Mouse (Mus musculus) kidney, postnatal 0 days (tissue): ENCODE measurements around the gene Tmem50b. TPM values are rescaled to one million over a fixed set of nuclear protein-coding genes. Genes with fewer than 3 reads are reported as not detected.

Source experiments
- ATAC-seq: fragments of 200-750 bp; cut with Nextera tagmentation; replicated peaks from 2 replicates; pipeline ENCODE4 v1.8.0; 2017; ENCODE audit warnings: low read depth, moderate number of reproducible peaks, moderate TSS enrichment, moderate library complexity; ENCODE audit not compliant: low FRiP score
- DNase-seq: peaks from one replicate; pipeline ENCODE4 v3.0.0-alpha.2; 2016; ENCODE audit warnings: low spot score
- H3K27ac ChIP-seq: fragments of 300-500 bp; sonication (generic); 2 replicates; pipeline ENCODE4 v1.5.1; 2014; ENCODE audit warnings: mild to moderate bottlenecking
- H3K27me3 ChIP-seq: fragments of 300-500 bp; sonication (generic); 2 replicates; pipeline ENCODE4 v1.6.1; 2014; ENCODE audit warnings: low read length, mixed read lengths; ENCODE audit not compliant: insufficient read depth
- H3K36me3 ChIP-seq: fragments of 300-500 bp; sonication (generic); 2 replicates; pipeline ENCODE4 v1.6.1; 2014; ENCODE audit warnings: low read length, mixed read lengths; ENCODE audit not compliant: insufficient read depth
- H3K4me1 ChIP-seq: fragments of 300-500 bp; sonication (generic); replicated peaks from 2 replicates; pipeline ENCODE4 v1.6.1; 2014; ENCODE audit warnings: antibody characterized with exemption, low read length, mixed read lengths; ENCODE audit not compliant: insufficient read depth
- H3K4me2 ChIP-seq: fragments of 300-500 bp; sonication (generic); 2 replicates; pipeline ENCODE4 v1.6.1; 2014; ENCODE audit warnings: mild to moderate bottlenecking, low read length, moderate library complexity, mixed read lengths
- H3K4me3 ChIP-seq: fragments of 300-500 bp; sonication (generic); replicated peaks from 2 replicates; pipeline ENCODE4 v1.5.1; 2014; ENCODE audit warnings: low read depth, low read length
- H3K9ac ChIP-seq: fragments of 300-500 bp; sonication (generic); 2 replicates; pipeline ENCODE4 v1.6.1; 2014; ENCODE audit warnings: low read depth, low read length
- H3K9me3 ChIP-seq: fragments of 300-500 bp; sonication (generic); replicated peaks from 2 replicates; pipeline ENCODE4 v1.6.1; 2016; ENCODE audit warnings: low read length, inconsistent platforms, mixed read lengths
- CTCF ChIP-seq: IDR thresholded peaks from 2 replicates; pipeline ENCODE4 v1.5.1; 2016; ENCODE audit warnings: antibody characterized with exemption, low read depth, mild to moderate bottlenecking, moderate library complexity
- WGBS: fragments of 180-500 bp; shearing (Covaris S2); extraction: QIAGEN DNeasy Blood & Tissue Kit; methylation state at CpG from one replicate; pipeline ENCODE4 v1.1.7; 2014; 5-methylcytosine and 5-hydroxymethylcytosine counted together
- polyA plus RNA-seq: library from polyadenylated mRNA; unstranded; fragments of >200 nt; fragmentation: Nextera tagmentation; extraction: Ambion mirVana; gene quantifications from 2 replicates; pipeline ENCODE4 v1.2.1, GENCODE M21; 2015

The Tmem50b gene
- polyA plus RNA-seq, 1 experiment from 2014 or later = 42.3 TPM

GRCm38 (mm10) chr16:91541573-91542081 lies 56.0 kb downstream of the Tmem50b start:
- Histone ChIP-seq H3K9me3 (no peaks in the 10 kb centered on the region), H3K36me3 (no peaks in the 10 kb centered on the region), H3K4me1 (no peaks in the 10 kb centered on the region), H3K27ac (peak overlapping the region; percentile 50; the same call in 1 of the 2 replicates), H3K9ac (no peak overlapping the region), H3K27me3 (no peaks in the 10 kb centered on the region), H3K4me2 (no peak overlapping the region), H3K4me3 (no peak overlapping the region)
- TF ChIP-seq CTCF = no peak
- DNase-seq (no peak), ATAC-seq (no peak)
- WGBS = 37% methylated on average over 10 of the region's 10 CpGs

- 24% methylated on average over 9 of the region's 9 CpGs for WGBS
- no peak overlapping the region for H3K4me3 ChIP-seq
- H3K36me3 ChIP-seq = no peaks in the 10 kb centered on the region
- ATAC-seq (no peak), DNase-seq (peak; percentile 50)
- H3K9me3 ChIP-seq = no peaks in the 10 kb centered on the region
- H3K9ac ChIP-seq = no peak overlapping the region
- no peak overlapping the region for H3K4me2 ChIP-seq
- H3K4me1 ChIP-seq = no peaks in the 10 kb centered on the region
- H3K27ac ChIP-seq = peak overlapping the region; percentile 62; the same call in 1 of the 2 replicates
- no peaks in the 10 kb centered on the region for H3K27me3 ChIP-seq
- no peak for TF ChIP-seq CTCF
These were observed 59.1 kb downstream of the Tmem50b start for GRCm38 (mm10) chr16:91538513-91538912.

DNA sequence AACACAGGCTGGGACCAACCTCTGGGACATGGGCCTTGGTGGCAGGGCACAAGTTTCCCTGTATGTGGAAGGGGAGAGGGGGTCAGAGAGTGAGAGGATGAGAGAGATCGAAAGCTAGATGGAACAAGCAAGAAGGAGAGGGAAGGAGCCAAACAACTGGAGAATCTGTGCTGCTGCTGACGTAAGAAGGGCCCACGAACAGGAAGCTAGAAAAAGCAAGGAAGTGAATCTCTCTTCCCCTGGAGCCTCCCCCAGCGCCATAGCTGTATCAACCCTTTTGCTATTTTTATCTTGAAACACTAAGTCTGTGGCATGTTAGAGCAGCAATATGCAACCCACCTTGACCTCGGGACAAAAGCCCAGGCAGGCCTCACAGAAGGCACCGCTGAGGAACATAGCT lies 59.5 kb downstream of the Tmem50b start:
- H3K9me3 ChIP-seq = no peaks in the 10 kb centered on the region
- DNase-seq (peak; percentile 59), ATAC-seq (no peak)
- WGBS = 55% methylated on average over 6 of the region's 6 CpGs
- no peak overlapping the region for H3K4me2 ChIP-seq
- H3K4me3 ChIP-seq = no peak overlapping the region
- H3K9ac ChIP-seq = no peak overlapping the region
- peak overlapping the region; percentile 62; the same call in 1 of the 2 replicates for H3K27ac ChIP-seq
- no peaks in the 10 kb centered on the region for H3K4me1 ChIP-seq
- no peak for TF ChIP-seq CTCF
- no peaks in the 10 kb centered on the region for H3K36me3 ChIP-seq
- H3K27me3 ChIP-seq = no peaks in the 10 kb centered on the region

GRCm38 (mm10) chr16:91537065-91537464 lies 60.5 kb downstream of the Tmem50b start:
- Histone ChIP-seq H3K4me2 (no peak overlapping the region), H3K27ac (no peak overlapping the region), H3K4me3 (no peak overlapping the region), H3K9ac (no peak overlapping the region), H3K4me1 (no peaks in the 10 kb centered on the region), H3K27me3 (no peaks in the 10 kb centered on the region), H3K9me3 (no peaks in the 10 kb centered on the region), H3K36me3 (no peaks in the 10 kb centered on the region)
- ATAC-seq (no peak), DNase-seq (no peak)
- TF ChIP-seq CTCF = no peak
- WGBS = 90% methylated on average over 3 of the region's 3 CpGs

DNA sequence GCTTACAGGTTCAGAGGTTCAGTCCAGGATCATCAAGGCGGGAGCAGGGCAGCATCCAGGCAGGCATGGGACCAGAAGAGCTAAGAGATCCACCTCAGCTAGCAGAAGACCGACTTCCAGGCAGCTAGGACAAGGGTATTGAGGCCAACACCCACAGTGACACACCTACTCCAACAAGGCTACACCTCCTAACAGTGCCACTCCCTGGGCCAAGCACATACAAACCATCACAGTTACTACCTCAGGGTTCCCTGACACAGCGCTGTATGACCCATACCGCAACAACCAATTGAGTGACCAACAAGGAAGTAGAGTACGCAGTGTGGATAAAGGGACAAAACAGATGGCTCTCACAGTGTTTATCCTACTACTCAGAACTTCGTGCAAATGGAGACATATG lies 61.2 kb downstream of the Tmem50b start:
- Histone ChIP-seq H3K36me3 (no peaks in the 10 kb centered on the region), H3K9me3 (no peaks in the 10 kb centered on the region), H3K4me1 (no peaks in the 10 kb centered on the region), H3K27ac (no peak overlapping the region), H3K9ac (no peak overlapping the region), H3K27me3 (no peaks in the 10 kb centered on the region), H3K4me2 (no peak overlapping the region), H3K4me3 (no peak overlapping the region)
- ATAC-seq (no peak), DNase-seq (no peak)
- 94% methylated on average over 6 of the region's 6 CpGs for WGBS
- TF ChIP-seq CTCF = no peak

- 80% methylated on average over 6 of the region's 6 CpGs for WGBS
- no peak overlapping the region for H3K27ac ChIP-seq
- DNase-seq (no peak), ATAC-seq (no peak)
- H3K9me3 ChIP-seq = no peaks in the 10 kb centered on the region
- H3K4me3 ChIP-seq = no peak overlapping the region
- H3K4me2 ChIP-seq = no peak overlapping the region
- no peak for TF ChIP-seq CTCF
- no peak overlapping the region for H3K9ac ChIP-seq
- no peaks in the 10 kb centered on the region for H3K36me3 ChIP-seq
- no peaks in the 10 kb centered on the region for H3K4me1 ChIP-seq
- H3K27me3 ChIP-seq = no peaks in the 10 kb centered on the region
These were observed 62.7 kb downstream of the Tmem50b start for GRCm38 (mm10) chr16:91534888-91535287.

GRCm38 (mm10) chr16:91534477-91534876 lies 63.1 kb downstream of the Tmem50b start:
- Histone ChIP-seq H3K27me3 (no peaks in the 10 kb centered on the region), H3K4me3 (no peak overlapping the region), H3K4me1 (no peaks in the 10 kb centered on the region), H3K4me2 (no peak overlapping the region), H3K27ac (no peak overlapping the region), H3K36me3 (no peaks in the 10 kb centered on the region), H3K9me3 (no peaks in the 10 kb centered on the region), H3K9ac (no peak overlapping the region)
- DNase-seq (peak; percentile 84), ATAC-seq (peak; percentile 88; the same call in 1 of the 2 replicates)
- no peak for TF ChIP-seq CTCF
- WGBS = 53% methylated on average over 13 of the region's 13 CpGs
